Mouse (Mus musculus) forebrain, embryonic 10.5 days (tissue): ENCODE results near the gene Amfr. TPM values are rescaled to one million over a fixed set of nuclear protein-coding genes. Genes with fewer than 3 reads are reported as not detected.
A peak's percentile ranks its signal among the peaks of the same experiment; 100 is the strongest.

Source experiments
- DNase-seq: peaks from one replicate; pipeline ENCODE4 v3.0.0-alpha.2; 2017; ENCODE audit warnings: low spot score; ENCODE audit errors: extremely low spot score
- H3K27ac ChIP-seq: fragments of 300-500 bp; sonication (generic); 2 replicates; pipeline ENCODE4 v1.5.1; 2016; ENCODE audit warnings: mild to moderate bottlenecking
- H3K27me3 ChIP-seq: fragments of 300-500 bp; sonication (generic); 2 replicates; pipeline ENCODE4 v1.6.1; 2016; ENCODE audit warnings: mild to moderate bottlenecking; ENCODE audit not compliant: poor library complexity, severe bottlenecking
- H3K36me3 ChIP-seq: fragments of 300-500 bp; sonication (generic); replicated peaks from 2 replicates; pipeline ENCODE4 v1.6.1; 2016; ENCODE audit warnings: mild to moderate bottlenecking, moderate library complexity
- H3K4me1 ChIP-seq: fragments of 300-500 bp; sonication (generic); 2 replicates; pipeline ENCODE4 v1.6.1; 2016
- H3K4me3 ChIP-seq: fragments of 300-500 bp; sonication (generic); 2 replicates; pipeline ENCODE4 v1.5.1; 2016; ENCODE audit warnings: mild to moderate bottlenecking, moderate library complexity
- H3K9me3 ChIP-seq: fragments of 300-500 bp; sonication (generic); 2 replicates; pipeline ENCODE4 v1.6.1; 2016; ENCODE audit warnings: mild to moderate bottlenecking, moderate library complexity
- WGBS: fragments of 180-500 bp; shearing (Covaris S2); methylation state at CpG from one replicate; pipeline ENCODE4 v1.1.7; 2016; 5-methylcytosine and 5-hydroxymethylcytosine counted together
- polyA plus RNA-seq: library from polyadenylated mRNA; unstranded; fragments of >200 nt; fragmentation: Nextera tagmentation; extraction: Ambion mirVana; gene quantifications from 2 replicates; pipeline ENCODE4 v1.2.1, GENCODE M21; 2016

Gene Amfr
- polyA plus RNA-seq, 1 experiment from 2014 or later = 36.7 TPM

GRCm38 (mm10) chr8:94011076-94012012 is 1.3 kb downstream of the Amfr start:
- Histone ChIP-seq H3K9me3 (no peaks in the 10 kb centered on the region), H3K4me3 (peak overlapping the region; percentile 85), H3K36me3 (peaks cover 26% of the 10 kb centered on the region), H3K4me1 (peaks cover 36% of the 10 kb centered on the region), H3K27me3 (no peaks in the 10 kb centered on the region), H3K27ac (peak overlapping the region; percentile 97)
- no peak for DNase-seq
- 7% methylated on average over 48 of the region's 48 CpGs for WGBS

- no peak for DNase-seq
- WGBS = 39% methylated on average over 2 of the region's 2 CpGs
- Histone ChIP-seq H3K4me3 (peak overlapping the region; percentile 85), H3K27me3 (no peaks in the 10 kb centered on the region), H3K27ac (no peak overlapping the region), H3K36me3 (peaks cover 25% of the 10 kb centered on the region), H3K9me3 (no peaks in the 10 kb centered on the region), H3K4me1 (peaks cover 36% of the 10 kb centered on the region)
Observed at GRCm38 (mm10) chr8:94010101-94010705, 2.4 kb downstream of the Amfr start.

- Histone ChIP-seq H3K36me3 (peaks cover 24% of the 10 kb centered on the region), H3K4me3 (no peak overlapping the region), H3K27me3 (no peaks in the 10 kb centered on the region), H3K4me1 (peaks cover 36% of the 10 kb centered on the region), H3K27ac (no peak overlapping the region), H3K9me3 (no peaks in the 10 kb centered on the region)
- DNase-seq = no peak
- 69% methylated on average over 15 of the region's 15 CpGs for WGBS
Observed at GRCm38 (mm10) chr8:94009243-94009845, 3.3 kb downstream of the Amfr start.

- Histone ChIP-seq H3K9me3 (no peaks in the 10 kb centered on the region), H3K27ac (no peak overlapping the region), H3K27me3 (no peaks in the 10 kb centered on the region), H3K4me3 (no peak overlapping the region), H3K4me1 (peaks cover 6% of the 10 kb centered on the region), H3K36me3 (peaks cover 68% of the 10 kb centered on the region)
- DNase-seq = no peak
- WGBS = 90% methylated on average over 9 of the region's 9 CpGs
Observed at GRCm38 (mm10) chr8:94004139-94004538, 8.5 kb downstream of the Amfr start.

- no peak for DNase-seq
- Histone ChIP-seq H3K27me3 (no peaks in the 10 kb centered on the region), H3K4me1 (no peaks in the 10 kb centered on the region), H3K9me3 (no peaks in the 10 kb centered on the region), H3K36me3 (peaks cover 83% of the 10 kb centered on the region), H3K4me3 (no peak overlapping the region), H3K27ac (no peak overlapping the region)
- 92% methylated on average over 2 of the region's 2 CpGs for WGBS
Observed at GRCm38 (mm10) chr8:93998961-93999360, 13.7 kb downstream of the Amfr start.

- peak; percentile 1 for DNase-seq
- no peaks in the 10 kb centered on the region for H3K27me3 ChIP-seq
- no peak overlapping the region for H3K4me3 ChIP-seq
- H3K4me1 ChIP-seq = no peaks in the 10 kb centered on the region
- peaks cover 86% of the 10 kb centered on the region for H3K36me3 ChIP-seq
- WGBS = 93% methylated on average over 4 of the region's 4 CpGs
- no peak overlapping the region for H3K27ac ChIP-seq
- peaks cover 16% of the 10 kb centered on the region for H3K9me3 ChIP-seq
Observed at GRCm38 (mm10) chr8:93989739-93990138, 22.9 kb downstream of the Amfr start.

GRCm38 (mm10) chr8:93984731-93985130 is 27.9 kb downstream of the Amfr start:
- no peak overlapping the region for H3K4me3 ChIP-seq
- WGBS = 92% methylated on average over 3 of the region's 3 CpGs
- H3K27ac ChIP-seq = no peak overlapping the region
- H3K4me1 ChIP-seq = no peaks in the 10 kb centered on the region
- H3K27me3 ChIP-seq = no peaks in the 10 kb centered on the region
- peaks cover 92% of the 10 kb centered on the region for H3K36me3 ChIP-seq
- DNase-seq = peak; percentile 10
- H3K9me3 ChIP-seq = no peaks in the 10 kb centered on the region

GRCm38 (mm10) chr8:93983827-93984226 is 28.8 kb downstream of the Amfr start:
- whole genome bisulfite sequencing = 85% methylated on average over 3 of the region's 3 CpGs
- Histone ChIP-seq H3K27me3 (no peaks in the 10 kb centered on the region), H3K4me3 (no peak overlapping the region), H3K9me3 (no peaks in the 10 kb centered on the region), H3K27ac (no peak overlapping the region), H3K36me3 (peaks cover 92% of the 10 kb centered on the region), H3K4me1 (no peaks in the 10 kb centered on the region)
- no peak for DNase-seq

- Histone ChIP-seq H3K4me1 (no peaks in the 10 kb centered on the region), H3K27me3 (no peaks in the 10 kb centered on the region), H3K9me3 (no peaks in the 10 kb centered on the region), H3K27ac (no peak overlapping the region), H3K36me3 (peaks cover 95% of the 10 kb centered on the region), H3K4me3 (no peak overlapping the region)
- DNase-seq = peak; percentile 8
- 96% methylated on average over 5 of the region's 5 CpGs for WGBS
Observed at GRCm38 (mm10) chr8:93981679-93982215, 30.9 kb downstream of the Amfr start.

GRCm38 (mm10) chr8:93980141-93980540 is 32.5 kb downstream of the Amfr start:
- Histone ChIP-seq H3K9me3 (no peaks in the 10 kb centered on the region), H3K27me3 (no peaks in the 10 kb centered on the region), H3K4me3 (no peak overlapping the region), H3K36me3 (peaks cover 97% of the 10 kb centered on the region), H3K4me1 (no peaks in the 10 kb centered on the region), H3K27ac (no peak overlapping the region)
- no peak for DNase-seq
- WGBS = 93% methylated on average over 4 of the region's 4 CpGs

- Histone ChIP-seq H3K4me1 (no peaks in the 10 kb centered on the region), H3K27me3 (no peaks in the 10 kb centered on the region), H3K9me3 (no peaks in the 10 kb centered on the region), H3K4me3 (no peak overlapping the region), H3K27ac (no peak overlapping the region), H3K36me3 (peaks cover 98% of the 10 kb centered on the region)
- WGBS = 93% methylated on average over 6 of the region's 6 CpGs
- no peak for DNase-seq
Observed at GRCm38 (mm10) chr8:93976446-93977211, 36.0 kb downstream of the Amfr start.

GRCm38 (mm10) chr8:93975358-93975757 is 37.3 kb downstream of the Amfr start:
- no peak for DNase-seq
- Histone ChIP-seq H3K4me3 (no peak overlapping the region), H3K36me3 (peaks cover 98% of the 10 kb centered on the region), H3K9me3 (no peaks in the 10 kb centered on the region), H3K4me1 (no peaks in the 10 kb centered on the region), H3K27ac (no peak overlapping the region), H3K27me3 (no peaks in the 10 kb centered on the region)
- 90% methylated on average over 2 of the region's 2 CpGs for WGBS
